Mouse (Mus musculus): ENCODE measurements around the gene Scn10a.

- no peak for TF ChIP-seq CTCF (IDR thresholded peaks at IDR 0.05; ENCODE audit: low read depth, low read length)
- no peak for TF ChIP-seq POLR2A (IDR thresholded peaks at IDR 0.05; ENCODE audit: extremely low read depth, insufficient read depth, low read length)
Observed at GRCm38 (mm10) chr9:119627227-119627626, 91.9 kb downstream of the Scn10a start.

Measured in liver, adult 2 months (tissue).